Mouse (Mus musculus) midbrain, embryonic 11.5 days (tissue): ENCODE results near the gene Capn8. TPM values are rescaled to one million over a fixed set of nuclear protein-coding genes. Genes with fewer than 3 reads are reported as not detected.
A peak's percentile ranks its signal among the peaks of the same experiment; 100 is the strongest.

ENCODE experiments used
- ATAC-seq: fragments of 200-750 bp; cut with Nextera tagmentation; 2 replicates; pipeline ENCODE4 v1.8.0; 2017; ENCODE audit warnings: moderate TSS enrichment, moderate library complexity; ENCODE audit not compliant: low FRiP score
- DNase-seq: peaks from one replicate; pipeline ENCODE4 v3.0.0; 2015; ENCODE audit warnings: low spot score; ENCODE audit errors: missing footprints
- H3K27ac ChIP-seq: fragments of 300-500 bp; sonication (generic); 2 replicates; pipeline ENCODE4 v1.5.1; 2014; ENCODE audit warnings: low read depth, low read length
- H3K27me3 ChIP-seq: fragments of 300-500 bp; sonication (generic); 2 replicates; pipeline ENCODE4 v1.6.1; 2014; ENCODE audit warnings: mild to moderate bottlenecking, low read length, moderate library complexity, mixed read lengths; ENCODE audit not compliant: control insufficient read depth, insufficient read depth
- H3K36me3 ChIP-seq: fragments of 300-500 bp; sonication (generic); 2 replicates; pipeline ENCODE4 v1.6.1; 2014; ENCODE audit warnings: mild to moderate bottlenecking, low read length, moderate library complexity, mixed read lengths; ENCODE audit not compliant: control insufficient read depth, insufficient read depth
- H3K4me1 ChIP-seq: fragments of 300-500 bp; sonication (generic); 2 replicates; pipeline ENCODE4 v1.6.1; 2014; ENCODE audit warnings: low read length; ENCODE audit not compliant: control insufficient read depth, insufficient read depth
- H3K4me2 ChIP-seq: fragments of 300-500 bp; sonication (generic); 2 replicates; pipeline ENCODE4 v1.6.1; 2014; ENCODE audit warnings: mild to moderate bottlenecking, moderate library complexity
- H3K4me3 ChIP-seq: fragments of 300-500 bp; sonication (generic); 2 replicates; pipeline ENCODE4 v1.5.1; 2014; ENCODE audit warnings: low read depth, low read length
- H3K9ac ChIP-seq: fragments of 300-500 bp; sonication (generic); 2 replicates; pipeline ENCODE4 v1.6.1; 2014; ENCODE audit warnings: low read length
- H3K9me3 ChIP-seq: fragments of 300-500 bp; sonication (generic); 2 replicates; pipeline ENCODE4 v1.6.1; 2016; ENCODE audit warnings: low read length; ENCODE audit not compliant: control insufficient read depth
- WGBS: fragments of 180-500 bp; shearing (Covaris S2); extraction: QIAGEN DNeasy Blood & Tissue Kit; methylation state at CpG from one replicate; pipeline ENCODE4 v1.1.7; 2014; 5-methylcytosine and 5-hydroxymethylcytosine counted together
- polyA plus RNA-seq: library from polyadenylated mRNA; unstranded; fragments of >200 nt; fragmentation: Nextera tagmentation; extraction: Ambion mirVana; gene quantifications from 2 replicates; pipeline ENCODE4 v1.2.1, GENCODE M21; 2014

Gene Capn8
- 0.12 TPM in 1 of 2 replicates, not detected in the other for polyA plus RNA-seq

- H3K9ac ChIP-seq, result no peak within 1 kb of the TSS
- H3K27me3 ChIP-seq, result no peaks in the 10 kb centered on the region
- H3K4me2 ChIP-seq, result no peak within 1 kb of the TSS
- DNase-seq, result no peak
- H3K36me3 ChIP-seq, result no peaks in the 10 kb centered on the region
- H3K4me1 ChIP-seq, result no peaks in the 10 kb centered on the region
- H3K27ac ChIP-seq, result no peak within 1 kb of the TSS
- no peak within 1 kb of the TSS for H3K4me3 ChIP-seq
- 78% methylated on average over 5 of the region's 5 CpGs for WGBS
- H3K9me3 ChIP-seq, result no peaks in the 10 kb centered on the region
- ATAC-seq, result no peak
Observed at GRCm38 (mm10) chr1:182564408-182565120, at the start of gene Capn8. TSS of gene Capn8 (plus strand) at chr1:182565007.

DNA sequence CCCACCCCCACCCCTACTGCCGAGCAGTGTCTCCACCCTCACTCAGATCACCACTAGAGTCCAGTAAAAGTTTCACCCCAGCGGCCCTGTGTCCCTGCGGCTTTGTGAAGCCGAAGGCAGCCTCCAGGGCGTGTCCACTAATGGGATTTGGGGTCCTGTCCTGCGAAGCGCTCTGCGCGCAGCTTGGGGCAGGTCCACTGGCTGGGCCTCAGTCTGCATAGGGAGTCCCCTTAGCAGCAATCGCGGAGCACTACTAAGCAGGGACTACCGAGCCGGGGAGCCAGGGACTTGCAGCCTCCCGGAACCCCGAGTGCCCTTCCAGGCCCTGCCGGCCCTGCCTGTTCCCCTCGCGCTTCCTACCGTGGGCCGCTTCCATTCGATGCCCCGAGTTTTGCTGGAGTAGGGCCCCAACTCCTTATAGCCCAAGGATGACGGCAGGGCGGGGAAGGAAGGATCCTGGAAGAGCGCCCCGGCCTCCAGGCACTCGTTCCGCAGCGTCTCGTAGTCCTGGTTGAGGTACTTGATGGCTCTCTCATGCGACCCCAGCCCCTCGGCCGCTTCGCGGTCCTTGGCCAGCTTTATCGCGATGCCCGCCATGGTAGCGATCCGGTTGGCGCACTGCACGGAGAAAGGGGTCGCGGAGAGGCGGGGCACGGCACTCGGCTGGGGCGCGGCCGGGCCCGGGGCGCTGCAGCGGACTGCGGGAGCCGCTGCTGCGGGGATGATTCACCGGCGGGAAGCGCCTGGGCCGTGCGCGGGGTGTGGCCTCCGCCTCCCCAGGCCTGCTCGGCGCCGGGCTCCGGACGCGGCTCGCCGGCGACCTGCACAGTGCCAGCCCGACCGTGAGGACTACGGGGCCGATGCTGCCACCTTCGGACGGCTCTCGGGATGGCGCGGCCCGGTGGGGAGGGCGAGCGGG lies 47.8 kb upstream of the Capn8 start, which contains the start of gene Capn2:
TSS of gene Capn2 (minus strand) at position 851 of the 919 bp plus-strand sequence.
- Histone ChIP-seq H3K4me2 (peak within 1 kb of the TSS; percentile 74), H3K36me3 (no peaks in the 10 kb centered on the region), H3K4me3 (peak within 1 kb of the TSS; percentile 70), H3K9me3 (no peaks in the 10 kb centered on the region), H3K4me1 (peaks cover 10% of the 10 kb centered on the region), H3K27me3 (peaks cover 8% of the 10 kb centered on the region; the same call in 1 of the 2 replicates), H3K27ac (peak within 1 kb of the TSS; percentile 64), H3K9ac (peak within 1 kb of the TSS; percentile 95)
- DNase-seq (peak; percentile 98), ATAC-seq (peak; percentile 95)
- WGBS, result under 1% methylated on average over 77 of the region's 84 CpGs

DNA sequence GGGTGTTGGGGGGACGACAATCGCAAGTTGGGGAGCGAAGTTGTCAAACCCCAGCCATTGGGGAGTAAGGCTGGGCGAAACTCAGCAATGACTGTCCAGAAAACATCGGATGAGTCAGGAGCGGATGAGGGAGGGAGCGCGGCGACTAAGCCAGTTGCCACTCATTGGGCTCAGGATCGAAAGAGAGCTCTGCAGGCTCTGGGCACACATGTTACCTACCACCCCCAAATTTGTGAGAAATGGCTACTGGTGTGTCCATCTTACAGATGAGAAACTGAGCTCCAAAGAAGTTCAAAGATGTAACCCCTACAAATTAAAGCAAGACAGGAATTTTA lies 47.2 kb upstream of the Capn8 start:
- WGBS, result 0% methylated on average over 10 of the region's 10 CpGs
- peak overlapping the region; percentile 74 for H3K4me2 ChIP-seq
- H3K4me1 ChIP-seq, result peaks cover 10% of the 10 kb centered on the region
- no peak overlapping the region for H3K27ac ChIP-seq
- H3K9me3 ChIP-seq, result no peaks in the 10 kb centered on the region
- ATAC-seq (no peak; the same call in 1 of the 2 replicates), DNase-seq (no peak)
- peak overlapping the region; percentile 95 for H3K9ac ChIP-seq
- H3K36me3 ChIP-seq, result no peaks in the 10 kb centered on the region
- peak overlapping the region; percentile 70 for H3K4me3 ChIP-seq
- peaks cover 8% of the 10 kb centered on the region; the same call in 1 of the 2 replicates for H3K27me3 ChIP-seq

GRCm38 (mm10) chr1:182518143-182518680 lies 46.6 kb upstream of the Capn8 start:
- Histone ChIP-seq H3K9me3 (no peaks in the 10 kb centered on the region), H3K36me3 (no peaks in the 10 kb centered on the region), H3K27me3 (peaks cover 8% of the 10 kb centered on the region; the same call in 1 of the 2 replicates), H3K27ac (no peak overlapping the region), H3K4me3 (no peak overlapping the region), H3K4me2 (no peak overlapping the region), H3K4me1 (peaks cover 10% of the 10 kb centered on the region), H3K9ac (no peak overlapping the region)
- no peak for DNase-seq
- ATAC-seq, result no peak
- 53% methylated on average over 10 of the region's 10 CpGs for WGBS

DNA sequence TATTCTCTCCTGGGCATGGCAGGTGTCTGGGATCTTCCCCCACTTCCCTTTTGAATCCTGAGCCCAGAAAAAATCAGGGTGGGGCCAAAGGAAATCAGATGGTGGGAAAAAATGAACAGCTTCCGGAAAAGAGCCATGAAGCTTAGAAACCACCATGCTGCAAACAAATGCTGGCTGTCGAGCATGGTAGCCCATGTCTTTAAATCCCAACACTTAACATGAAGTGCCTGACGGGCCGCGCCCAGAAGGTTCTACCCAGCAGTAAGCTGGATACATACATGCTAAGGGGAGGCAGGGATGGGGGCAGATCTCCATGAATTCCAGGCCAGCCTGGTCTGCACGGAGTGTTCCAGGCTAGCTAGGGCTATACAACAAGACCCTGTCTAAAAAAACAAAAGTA lies 46.0 kb upstream of the Capn8 start:
- H3K4me2 ChIP-seq, result no peak overlapping the region
- peaks cover 10% of the 10 kb centered on the region for H3K4me1 ChIP-seq
- 90% methylated on average over 6 of the region's 6 CpGs for WGBS
- no peaks in the 10 kb centered on the region for H3K36me3 ChIP-seq
- no peak overlapping the region for H3K4me3 ChIP-seq
- no peak overlapping the region for H3K27ac ChIP-seq
- peaks cover 8% of the 10 kb centered on the region; the same call in 1 of the 2 replicates for H3K27me3 ChIP-seq
- no peaks in the 10 kb centered on the region for H3K9me3 ChIP-seq
- H3K9ac ChIP-seq, result no peak overlapping the region
- DNase-seq, result no peak
- ATAC-seq, result no peak

DNA sequence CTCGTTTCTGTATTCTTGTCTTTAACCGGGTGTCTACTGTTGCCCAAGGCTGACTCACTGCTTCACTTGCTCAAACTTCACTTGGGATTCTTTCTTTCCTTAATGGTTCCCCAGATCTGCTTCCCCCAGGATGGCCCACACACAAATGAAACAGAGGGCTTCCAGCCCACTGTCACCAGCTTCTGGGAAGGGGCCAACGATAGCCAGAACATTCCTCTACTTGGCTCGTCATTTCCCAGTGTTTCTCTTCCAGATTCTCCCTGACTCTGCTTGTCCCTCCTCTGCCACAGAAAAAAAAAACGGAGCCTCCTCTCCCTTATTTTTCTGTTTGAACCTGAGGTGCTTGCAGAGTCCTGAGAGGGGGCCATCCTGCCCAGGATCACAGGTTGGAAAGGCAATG lies 45.5 kb upstream of the Capn8 start:
- Histone ChIP-seq H3K27ac (no peak overlapping the region), H3K36me3 (no peaks in the 10 kb centered on the region), H3K9ac (no peak overlapping the region), H3K4me2 (no peak overlapping the region), H3K27me3 (peaks cover 8% of the 10 kb centered on the region; the same call in 1 of the 2 replicates), H3K9me3 (no peaks in the 10 kb centered on the region), H3K4me1 (peaks cover 10% of the 10 kb centered on the region), H3K4me3 (no peak overlapping the region)
- WGBS, result 82% methylated on average over 5 of the region's 5 CpGs
- DNase-seq (no peak), ATAC-seq (no peak)

DNA sequence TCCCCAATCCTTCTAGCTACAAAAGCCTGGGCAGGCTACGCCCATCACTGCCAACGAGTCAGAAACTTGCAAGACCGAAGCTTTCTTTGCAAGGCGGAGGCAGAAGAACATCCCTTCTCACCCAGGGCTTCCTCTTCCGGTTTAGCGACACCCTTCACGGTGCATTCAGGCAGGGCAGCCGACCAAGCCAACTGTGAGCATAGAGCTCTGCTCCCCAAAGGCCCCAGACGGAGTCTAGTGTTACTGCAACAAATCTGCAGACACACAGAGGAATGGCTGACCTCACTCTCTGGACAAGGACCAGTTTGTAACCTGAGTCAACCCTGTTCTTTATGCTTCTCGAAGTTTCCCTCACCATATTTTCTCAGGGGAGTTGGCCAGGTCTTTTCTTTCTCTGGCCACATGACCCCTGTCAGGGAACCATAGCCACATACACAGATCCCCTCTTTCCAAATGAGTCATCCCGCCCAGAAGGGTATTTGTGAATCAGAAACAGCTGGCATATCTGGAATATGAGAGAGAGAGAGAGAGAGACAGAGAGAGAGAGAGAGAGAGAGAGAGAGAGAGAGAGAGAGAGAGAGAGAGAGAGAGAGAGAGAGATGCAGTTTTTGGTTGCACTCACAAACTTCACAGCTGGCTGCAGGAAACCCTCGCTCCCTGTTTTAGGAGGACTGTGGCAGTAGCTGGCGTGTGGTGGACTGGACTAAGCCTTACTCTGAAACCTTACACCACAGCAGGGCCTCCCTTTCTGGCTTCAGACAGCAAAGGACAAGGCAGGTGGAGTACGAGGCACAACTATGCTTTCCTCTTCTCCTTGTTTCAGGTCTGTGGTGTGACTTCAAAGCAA lies 44.5 kb upstream of the Capn8 start:
- H3K9me3 ChIP-seq, result no peaks in the 10 kb centered on the region
- H3K4me2 ChIP-seq, result no peak overlapping the region
- no peak overlapping the region for H3K4me3 ChIP-seq
- peak; percentile 88 for DNase-seq
- H3K27me3 ChIP-seq, result peaks cover 8% of the 10 kb centered on the region; the same call in 1 of the 2 replicates
- ATAC-seq, result no peak
- H3K27ac ChIP-seq, result no peak overlapping the region
- peaks cover 10% of the 10 kb centered on the region for H3K4me1 ChIP-seq
- no peaks in the 10 kb centered on the region for H3K36me3 ChIP-seq
- H3K9ac ChIP-seq, result 0 out of 2 replicates have a peak overlapping the region, but pooled peaks have one; percentile 44
- WGBS, result 22% methylated on average over 14 of the region's 14 CpGs

DNA sequence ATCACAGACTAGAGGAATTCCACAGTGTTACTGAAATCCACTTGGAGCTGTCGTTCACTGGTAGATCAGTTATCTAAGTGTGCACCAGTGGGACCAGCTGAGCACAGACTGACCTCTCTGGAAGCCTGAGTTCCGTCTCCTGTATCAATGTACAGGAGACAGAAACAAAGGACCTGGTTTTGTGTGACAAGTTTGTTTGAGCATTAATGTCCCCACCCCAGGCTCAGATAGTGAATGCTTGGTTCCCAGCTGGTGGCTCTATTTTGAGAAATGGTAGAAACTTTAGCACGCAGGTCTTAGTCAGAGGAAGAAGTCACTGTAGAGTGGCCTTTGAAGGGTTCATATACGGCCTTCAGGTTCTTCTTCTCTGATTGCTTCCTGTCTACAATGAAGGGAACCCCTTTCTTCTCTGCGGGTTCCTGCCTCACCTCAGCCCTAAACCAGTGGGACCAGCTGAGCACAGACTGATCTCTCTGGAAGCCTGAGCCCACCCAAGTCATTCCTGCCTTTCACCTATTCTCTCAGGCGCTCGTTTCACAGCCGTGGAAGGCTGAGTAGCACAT lies 43.8 kb upstream of the Capn8 start:
- no peak overlapping the region for H3K4me2 ChIP-seq
- DNase-seq, result no peak
- peaks cover 8% of the 10 kb centered on the region; the same call in 1 of the 2 replicates for H3K27me3 ChIP-seq
- no peaks in the 10 kb centered on the region for H3K36me3 ChIP-seq
- no peak overlapping the region for H3K9ac ChIP-seq
- H3K4me3 ChIP-seq, result no peak overlapping the region
- 82% methylated on average over 8 of the region's 8 CpGs for WGBS
- no peak for ATAC-seq
- no peaks in the 10 kb centered on the region for H3K9me3 ChIP-seq
- H3K4me1 ChIP-seq, result peaks cover 10% of the 10 kb centered on the region
- H3K27ac ChIP-seq, result no peak overlapping the region
